Mouse (Mus musculus) cortical plate, adult 2 months (tissue): Measurements from ENCODE around the gene Fcrl1.
"Not testable (repeated sequence)": the region's sequence is repeated elsewhere in the genome, so short reads cannot be mapped to it uniquely, and the experiment has no call there.

Experiments used
- CTCF ChIP-seq: fragments of 200-500 bp; IDR thresholded peaks from 2 replicates; pipeline ENCODE4 v1.5.1; 2011; ENCODE audit warnings: mild to moderate bottlenecking, control low read depth, low read length; ENCODE audit not compliant: insufficient read depth; ENCODE audit errors: extremely low read depth
- POLR2A ChIP-seq: fragments of 200-500 bp; IDR thresholded peaks from 2 replicates; pipeline ENCODE4 v1.6.1; 2011; ENCODE audit warnings: mild to moderate bottlenecking, low read length, control low read depth; ENCODE audit not compliant: insufficient read depth; ENCODE audit errors: extremely low read depth

- TF ChIP-seq CTCF, POLR2A: not testable (repeated sequence)
Measured at GRCm38 (mm10) chr3:87379641-87380315, 3.6 kb downstream of the Fcrl1 start.
